ENCODE assay signal across 24 mouse cellular contexts in genomic region chr19:41910396-41910795, GRCm38 (mm10). TPM values are rescaled to one million over a fixed set of nuclear protein-coding genes. Genes with fewer than 3 reads are reported as not detected.
DNase-seq lines count a peak whose midpoint lies in the region; ATAC-seq and TF ChIP-seq lines count a peak whose summit lies in the region.
"Had no signal": no experiment of that assay in that cellular context is flagged by ENCODE, and none has a peak within 500 bp of the region (broad histone marks: within the 10 kb centered on the region; RNA-seq: fewer than 3 reads in every experiment).

No protein-coding gene starts in this region.

- no peak overlapping the region for H3K4me3 ChIP-seq in kidney, adult 2 months (ENCODE audit: insufficient read depth, low read depth, low read length)
- no peak overlapping the region for H3K4me3 ChIP-seq in liver, embryonic 15.5 days (replicated peaks)
- no peak overlapping the region for H3K4me3 ChIP-seq in liver, embryonic 11.5 days (ENCODE audit: low read depth, low read length)
- no peak overlapping the region for H3K4me3 ChIP-seq in midbrain, embryonic 11.5 days (ENCODE audit: low read depth, low read length)
- no peak overlapping the region for H3K4me3 ChIP-seq in midbrain, embryonic 14.5 days (replicated peaks; ENCODE audit: low read depth, low read length)
- H3K4me3 ChIP-seq: embryonic facial prominence, embryonic 10.5 days; heart, adult 2 months; heart, embryonic 13.5 days; hindbrain, embryonic 13.5 days; limb, embryonic 12.5 days; midbrain, embryonic 13.5 days had no signal

- 44% methylated on average over 2 of the region's 2 CpGs for WGBS in kidney, adult 2 months
- 74% methylated on average over 2 of the region's 2 CpGs for WGBS in liver, embryonic 15.5 days (ENCODE audit: insufficient replicate concordance)
- 85% methylated on average over 2 of the region's 2 CpGs for WGBS in liver, embryonic 11.5 days
- 92% methylated on average over 2 of the region's 2 CpGs for WGBS in midbrain, embryonic 11.5 days
- 83% methylated on average over 2 of the region's 2 CpGs for WGBS in midbrain, embryonic 14.5 days

- DNase-seq in kidney, adult 2 months, result peak; percentile 73
- no peak for DNase-seq in kidney, postnatal 4 days
- DNase-seq in liver, embryonic 11.5 days (ENCODE audit: low spot score), result no peak
- peak; percentile 79 for DNase-seq in midbrain, embryonic 11.5 days (ENCODE audit: low spot score, missing footprints)
- DNase-seq in midbrain, embryonic 14.5 days, result no peak
- no peak for DNase-seq in adrenal gland, adult (ENCODE audit: inconsistent age in 2 of 2, low spot score in 1 of 2)
- DNase-seq: adrenal gland, adult 2 months; B cell, adult 2 months; cerebellum, adult 11-12 months; cerebellum, postnatal 10 days; gastrocnemius, postnatal 36 days; heart, adult 2 months; heart, postnatal 36 days; liver, postnatal 0 days had no signal

- no peak overlapping the region for H3K27ac ChIP-seq in kidney, adult 2 months (ENCODE audit: insufficient read depth, low read depth, low read length)
- H3K27ac ChIP-seq in liver, embryonic 15.5 days (replicated peaks), result peak overlapping the region; percentile 93
- H3K27ac ChIP-seq in liver, embryonic 11.5 days (ENCODE audit: low read depth, low read length), result no peak overlapping the region
- H3K27ac ChIP-seq in midbrain, embryonic 11.5 days (ENCODE audit: low read depth, low read length), result no peak overlapping the region
- H3K27ac ChIP-seq in midbrain, embryonic 14.5 days (replicated peaks; ENCODE audit: low read depth, low read length), result no peak overlapping the region
- H3K27ac ChIP-seq: heart, adult 2 months; hindbrain, embryonic 13.5 days; limb, embryonic 12.5 days; midbrain, embryonic 13.5 days had no signal

- H3K27me3 ChIP-seq in kidney, adult 2 months (replicated peaks; ENCODE audit: control insufficient read depth, insufficient read depth, low read length), result no peaks in the 10 kb centered on the region
- no peaks in the 10 kb centered on the region for H3K27me3 ChIP-seq in liver, embryonic 15.5 days
- H3K27me3 ChIP-seq in liver, embryonic 11.5 days (replicated peaks; ENCODE audit: control insufficient read depth, insufficient read depth, low read length), result no peaks in the 10 kb centered on the region
- H3K27me3 ChIP-seq in midbrain, embryonic 11.5 days (ENCODE audit: control insufficient read depth, insufficient read depth, low read length), result no peaks in the 10 kb centered on the region
- H3K27me3 ChIP-seq in midbrain, embryonic 14.5 days (ENCODE audit: control insufficient read depth, insufficient read depth, low read length), result no peaks in the 10 kb centered on the region
- H3K27me3 ChIP-seq: CH12.LX; heart, embryonic 13.5 days; hindbrain, embryonic 13.5 days; limb, embryonic 12.5 days; midbrain, embryonic 13.5 days; Patski had no signal

- no peaks in the 10 kb centered on the region for H3K9me3 ChIP-seq in liver, embryonic 15.5 days (replicated peaks)
- H3K9me3 ChIP-seq in liver, embryonic 11.5 days (ENCODE audit: control insufficient read depth, low read length), result no peaks in the 10 kb centered on the region
- H3K9me3 ChIP-seq in midbrain, embryonic 11.5 days (ENCODE audit: control insufficient read depth, low read length), result no peaks in the 10 kb centered on the region
- no peaks in the 10 kb centered on the region for H3K9me3 ChIP-seq in midbrain, embryonic 14.5 days (ENCODE audit: control insufficient read depth, low read length)
- H3K9me3 ChIP-seq: embryonic facial prominence, embryonic 10.5 days; G1E; heart, embryonic 13.5 days; hindbrain, embryonic 13.5 days; limb, embryonic 12.5 days; midbrain, embryonic 13.5 days had no signal

- no peak for ATAC-seq in liver, embryonic 15.5 days (ENCODE audit: insufficient read depth)
- ATAC-seq in liver, embryonic 11.5 days (replicated peaks; ENCODE audit: low FRiP score), result no peak
- ATAC-seq in midbrain, embryonic 11.5 days (ENCODE audit: low FRiP score), result no peak
- no peak for ATAC-seq in midbrain, embryonic 14.5 days (ENCODE audit: low FRiP score, low TSS enrichment)
- ATAC-seq: forebrain, embryonic 16.5 days; liver, postnatal 0 days; midbrain, embryonic 13.5 days; Patski had no signal

- no peak overlapping the region for H3K4me2 ChIP-seq in liver, embryonic 15.5 days
- H3K4me2 ChIP-seq in liver, embryonic 11.5 days, result no peak overlapping the region
- no peak overlapping the region for H3K4me2 ChIP-seq in midbrain, embryonic 11.5 days
- H3K4me2 ChIP-seq in midbrain, embryonic 14.5 days (ENCODE audit: low read length), result no peak overlapping the region
- H3K4me2 ChIP-seq: hindbrain, embryonic 13.5 days; limb, embryonic 12.5 days; midbrain, embryonic 13.5 days had no signal

- H3K36me3 ChIP-seq in kidney, adult 2 months (ENCODE audit: control insufficient read depth, insufficient read depth, low read length), result no peaks in the 10 kb centered on the region
- H3K36me3 ChIP-seq in liver, embryonic 15.5 days (replicated peaks), result peaks cover 5% of the 10 kb centered on the region; the same call in 1 of the 2 replicates
- H3K36me3 ChIP-seq in liver, embryonic 11.5 days (ENCODE audit: control insufficient read depth, insufficient read depth, low read length), result peaks cover 5% of the 10 kb centered on the region; the same call in 1 of the 2 replicates
- H3K36me3 ChIP-seq in midbrain, embryonic 11.5 days (ENCODE audit: control insufficient read depth, insufficient read depth, low read length), result no peaks in the 10 kb centered on the region
- peaks cover 6% of the 10 kb centered on the region; the same call in 1 of the 2 replicates for H3K36me3 ChIP-seq in midbrain, embryonic 14.5 days (ENCODE audit: control insufficient read depth, insufficient read depth, low read length)

- H3K4me1 ChIP-seq in kidney, adult 2 months (ENCODE audit: control insufficient read depth, insufficient read depth, low read length), result peaks cover 20% of the 10 kb centered on the region; the same call in 1 of the 2 replicates
- H3K4me1 ChIP-seq in liver, embryonic 15.5 days (replicated peaks), result peaks cover 75% of the 10 kb centered on the region
- H3K4me1 ChIP-seq in liver, embryonic 11.5 days (replicated peaks; ENCODE audit: control insufficient read depth, insufficient read depth, low read length), result peaks cover 41% of the 10 kb centered on the region
- H3K4me1 ChIP-seq in midbrain, embryonic 11.5 days (ENCODE audit: control insufficient read depth, insufficient read depth, low read length), result peaks cover 15% of the 10 kb centered on the region
- peaks cover 16% of the 10 kb centered on the region for H3K4me1 ChIP-seq in midbrain, embryonic 14.5 days (ENCODE audit: control insufficient read depth, insufficient read depth, low read length)

- no peak for TF ChIP-seq POLR2A in kidney, adult 2 months (IDR thresholded peaks at IDR 0.05; ENCODE audit: low read depth, low read length)

- no peak for TF ChIP-seq CTCF in kidney, adult 2 months (conservative IDR thresholded peaks at IDR 0.05; ENCODE audit: insufficient read depth, insufficient read length, low read depth, low read length)

- no peak overlapping the region for H3K9ac ChIP-seq in liver, embryonic 15.5 days
- no peak overlapping the region for H3K9ac ChIP-seq in liver, embryonic 11.5 days (ENCODE audit: low read depth, low read length)
- H3K9ac ChIP-seq in midbrain, embryonic 11.5 days (ENCODE audit: low read length), result no peak overlapping the region
- H3K9ac ChIP-seq in midbrain, embryonic 14.5 days (replicated peaks; ENCODE audit: low read length), result no peak overlapping the region
- H3K9ac ChIP-seq: heart, embryonic 13.5 days; hindbrain, embryonic 13.5 days; limb, embryonic 12.5 days; liver, postnatal 0 days; midbrain, embryonic 13.5 days had no signal

RNA-seq across cellular contexts. Expression of gene Pgam1, which starts 1.3 kb away (rescaled TPM):
- polyA plus RNA-seq in kidney, adult 2 months (2012; rRNA removed), result 493 and 500 TPM in 2 replicates
- polyA plus RNA-seq in liver, embryonic 15.5 days (2015; fragmentation: Nextera tagmentation; extraction: Ambion mirVana), result 267 and 322 TPM in 2 replicates
- 871 and 874 TPM in 2 replicates for polyA plus RNA-seq in liver, embryonic 11.5 days (2014; fragmentation: Nextera tagmentation; extraction: Ambion mirVana)
- polyA plus RNA-seq in midbrain, embryonic 11.5 days (2014; fragmentation: Nextera tagmentation; extraction: Ambion mirVana), result 730 and 785 TPM in 2 replicates
- 451 and 465 TPM in 2 replicates for polyA plus RNA-seq in midbrain, embryonic 14.5 days (2014; fragmentation: Nextera tagmentation; extraction: Ambion mirVana)

RNA-seq across cellular contexts. Expression of gene Rrp12, which starts 14.4 kb away (rescaled TPM):
- polyA plus RNA-seq in kidney, adult 2 months (2012; rRNA removed), result 3.6 and 4.0 TPM in 2 replicates
- polyA plus RNA-seq in liver, embryonic 15.5 days (2015; fragmentation: Nextera tagmentation; extraction: Ambion mirVana), result 8.5 and 8.6 TPM in 2 replicates
- polyA plus RNA-seq in liver, embryonic 11.5 days (2014; fragmentation: Nextera tagmentation; extraction: Ambion mirVana), result 29.5 and 34.0 TPM in 2 replicates
- 13.2 and 14.7 TPM in 2 replicates for polyA plus RNA-seq in midbrain, embryonic 11.5 days (2014; fragmentation: Nextera tagmentation; extraction: Ambion mirVana)
- 12.5 TPM in 2 replicates for polyA plus RNA-seq in midbrain, embryonic 14.5 days (2014; fragmentation: Nextera tagmentation; extraction: Ambion mirVana)

RNA-seq across cellular contexts. Expression of gene Exosc1, which starts 22.8 kb away (rescaled TPM):
- 11.8 and 15.2 TPM in 2 replicates for polyA plus RNA-seq in kidney, adult 2 months (2012; rRNA removed)
- polyA plus RNA-seq in liver, embryonic 15.5 days (2015; fragmentation: Nextera tagmentation; extraction: Ambion mirVana), result 29.2 and 31.4 TPM in 2 replicates
- polyA plus RNA-seq in liver, embryonic 11.5 days (2014; fragmentation: Nextera tagmentation; extraction: Ambion mirVana), result 101 and 109 TPM in 2 replicates
- 75.0 and 82.1 TPM in 2 replicates for polyA plus RNA-seq in midbrain, embryonic 11.5 days (2014; fragmentation: Nextera tagmentation; extraction: Ambion mirVana)
- polyA plus RNA-seq in midbrain, embryonic 14.5 days (2014; fragmentation: Nextera tagmentation; extraction: Ambion mirVana), result 56.4 and 57.4 TPM in 2 replicates

RNA-seq across cellular contexts. Expression of gene Zdhhc16, which starts 22.9 kb away (rescaled TPM):
- polyA plus RNA-seq in kidney, adult 2 months (2012; rRNA removed), result 74.2 and 78.7 TPM in 2 replicates
- polyA plus RNA-seq in liver, embryonic 15.5 days (2015; fragmentation: Nextera tagmentation; extraction: Ambion mirVana), result 33.7 and 39.6 TPM in 2 replicates
- 58.9 and 63.0 TPM in 2 replicates for polyA plus RNA-seq in liver, embryonic 11.5 days (2014; fragmentation: Nextera tagmentation; extraction: Ambion mirVana)
- 64.0 and 64.7 TPM in 2 replicates for polyA plus RNA-seq in midbrain, embryonic 11.5 days (2014; fragmentation: Nextera tagmentation; extraction: Ambion mirVana)
- polyA plus RNA-seq in midbrain, embryonic 14.5 days (2014; fragmentation: Nextera tagmentation; extraction: Ambion mirVana), result 72.3 and 72.8 TPM in 2 replicates

Comparison
In these comparisons a context has a peak if more than half of its experiments do, and no peak if none do; other contexts are left out.
1. DNase-seq: peak in kidney, adult 2 months (single experiment) and midbrain, embryonic 11.5 days (single experiment); none in kidney, postnatal 4 days (0 of 2), liver, embryonic 11.5 days (single experiment), midbrain, embryonic 14.5 days (single experiment) and adrenal gland, adult (0 of 2).